Mouse (Mus musculus) intestine, embryonic 16.5 days (tissue): ENCODE data around the gene Zfp64. TPM values are rescaled to one million over a fixed set of nuclear protein-coding genes. Genes with fewer than 3 reads are reported as not detected.

Experiments used
- ATAC-seq: fragments of 200-750 bp; cut with Nextera tagmentation; 2 replicates; pipeline ENCODE4 v1.8.0; 2017; ENCODE audit warnings: moderate TSS enrichment, moderate library complexity
- H3K27ac ChIP-seq: fragments of 300-500 bp; sonication (generic); 2 replicates; pipeline ENCODE4 v1.5.1; 2014; ENCODE audit warnings: mild to moderate bottlenecking, low read length
- H3K27me3 ChIP-seq: fragments of 300-500 bp; sonication (generic); replicated peaks from 2 replicates; pipeline ENCODE4 v1.6.1; 2014; ENCODE audit warnings: low read length, control low read depth, mixed read lengths; ENCODE audit not compliant: control insufficient read depth, insufficient read depth
- H3K36me3 ChIP-seq: fragments of 300-500 bp; sonication (generic); 2 replicates; pipeline ENCODE4 v1.6.1; 2014; ENCODE audit warnings: low read length, control low read depth; ENCODE audit not compliant: control insufficient read depth, insufficient read depth
- H3K4me1 ChIP-seq: fragments of 300-500 bp; sonication (generic); 2 replicates; pipeline ENCODE4 v1.6.1; 2014; ENCODE audit warnings: low read length, control low read depth, mixed read lengths; ENCODE audit not compliant: control insufficient read depth, insufficient read depth
- H3K4me2 ChIP-seq: fragments of 300-500 bp; sonication (generic); 2 replicates; pipeline ENCODE4 v1.6.1; 2014; ENCODE audit warnings: low read depth, low read length, control low read depth
- H3K4me3 ChIP-seq: fragments of 300-500 bp; sonication (generic); 2 replicates; pipeline ENCODE4 v1.5.1; 2014; ENCODE audit warnings: mild to moderate bottlenecking, low read length
- H3K9ac ChIP-seq: fragments of 300-500 bp; sonication (generic); 2 replicates; pipeline ENCODE4 v1.6.1; 2014; ENCODE audit warnings: low read depth, low read length
- H3K9me3 ChIP-seq: fragments of 300-500 bp; sonication (generic); 2 replicates; pipeline ENCODE4 v1.6.1; 2016; ENCODE audit warnings: low read length, control low read depth; ENCODE audit not compliant: control insufficient read depth
- WGBS: fragments of 180-500 bp; shearing (Covaris S2); extraction: QIAGEN DNeasy Blood & Tissue Kit; methylation state at CpG from one replicate; pipeline ENCODE4 v1.1.7; 2014; 5-methylcytosine and 5-hydroxymethylcytosine counted together
- polyA plus RNA-seq: library from polyadenylated mRNA; unstranded; fragments of >200 nt; fragmentation: Nextera tagmentation; extraction: Ambion mirVana; gene quantifications from 2 replicates; pipeline ENCODE4 v1.2.1, GENCODE M21; 2015

Gene Zfp64
- polyA plus RNA-seq, 1 experiment from 2014 or later, result 30.6 TPM

- Histone ChIP-seq H3K36me3 (no peaks in the 10 kb centered on the region), H3K9me3 (no peaks in the 10 kb centered on the region), H3K27ac (no peak overlapping the region), H3K9ac (no peak overlapping the region), H3K4me1 (no peaks in the 10 kb centered on the region), H3K27me3 (no peaks in the 10 kb centered on the region), H3K4me3 (no peak overlapping the region), H3K4me2 (no peak overlapping the region)
- 87% methylated on average over 3 of the region's 3 CpGs for WGBS
- no peak for ATAC-seq
Observed at GRCm38 (mm10) chr2:168848553-168848952, 106.8 kb downstream of the Zfp64 start.

DNA sequence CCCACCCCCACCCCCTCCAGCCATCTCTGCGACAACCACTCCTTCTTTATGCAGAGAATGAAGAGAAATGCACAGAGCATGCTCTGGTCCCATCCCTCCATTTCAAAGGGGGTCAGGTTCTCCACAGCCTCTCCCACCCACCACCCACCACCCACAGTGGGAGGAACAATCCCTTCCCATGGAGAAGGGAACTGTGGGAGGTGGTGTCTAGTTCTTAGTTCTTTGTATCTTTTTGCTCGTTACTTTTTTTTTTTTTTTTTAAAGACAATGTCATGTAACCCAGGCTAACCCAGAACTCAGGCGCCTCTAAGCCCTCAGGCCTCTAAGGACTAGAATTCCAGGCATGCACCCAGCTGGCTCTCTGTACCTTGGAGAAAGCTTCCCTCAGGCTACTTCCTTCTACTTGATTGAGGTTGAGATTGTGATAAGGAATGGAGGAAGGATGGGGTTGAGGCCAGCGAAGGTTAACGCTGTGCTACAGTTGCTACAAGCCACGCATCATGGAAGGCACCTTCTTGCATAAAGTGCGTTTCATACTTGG is 109.1 kb downstream of the Zfp64 start:
- no peak overlapping the region for H3K4me2 ChIP-seq
- no peak overlapping the region for H3K4me3 ChIP-seq
- peaks cover 2% of the 10 kb centered on the region for H3K4me1 ChIP-seq
- ATAC-seq, result no peak
- no peak overlapping the region for H3K9ac ChIP-seq
- WGBS, result 82% methylated on average over 7 of the region's 7 CpGs
- peaks cover 10% of the 10 kb centered on the region for H3K27me3 ChIP-seq
- H3K36me3 ChIP-seq, result no peaks in the 10 kb centered on the region
- H3K27ac ChIP-seq, result no peak overlapping the region
- no peaks in the 10 kb centered on the region for H3K9me3 ChIP-seq

Other genes starting within 250 kb of the Zfp64 start
- gene Atp9a, start 213.2 kb downstream of the Zfp64 start, polyA plus RNA-seq, result 24.9 and 28.0 TPM in 2 replicates
- 0.91 and 1.0 TPM in 2 replicates for gene Sall4, start 187.6 kb downstream of the Zfp64 start, polyA plus RNA-seq